Mouse (Mus musculus) myocyte (in vitro differentiated cells): ENCODE data around the gene Rpp25l.

Source experiments
- POLR2A ChIP-seq: IDR thresholded peaks from one replicate; pipeline ENCODE4 v1.6.1; 2011; ENCODE audit warnings: low read depth, mild to moderate bottlenecking, control low read depth, moderate library complexity; ENCODE audit not compliant: insufficient read length
- SRF ChIP-seq: IDR thresholded peaks from one replicate; pipeline ENCODE4 v1.6.1; 2011; ENCODE audit warnings: low read depth; ENCODE audit not compliant: control insufficient read depth, insufficient read length
- USF1 ChIP-seq: IDR thresholded peaks from one replicate; pipeline ENCODE4 v1.6.1; 2011; ENCODE audit warnings: low read depth, mild to moderate bottlenecking, control low read depth, moderate library complexity

GRCm38 (mm10) chr4:41678863-41679262, 34.5 kb downstream of the Rpp25l start:
- TF ChIP-seq POLR2A (no peak), USF1 (no peak), SRF (no peak)
